Mouse (Mus musculus) cerebellum, postnatal 10 days (tissue): Measurements from ENCODE around the gene Senp3.

ENCODE experiments used
- DNase-seq, 2 experiments: peaks; one replicate each; pipeline ENCODE4 v3.0.0; 2021; ENCODE audit warnings: mixed read lengths in 2 of 2

The Senp3 gene

DNA sequence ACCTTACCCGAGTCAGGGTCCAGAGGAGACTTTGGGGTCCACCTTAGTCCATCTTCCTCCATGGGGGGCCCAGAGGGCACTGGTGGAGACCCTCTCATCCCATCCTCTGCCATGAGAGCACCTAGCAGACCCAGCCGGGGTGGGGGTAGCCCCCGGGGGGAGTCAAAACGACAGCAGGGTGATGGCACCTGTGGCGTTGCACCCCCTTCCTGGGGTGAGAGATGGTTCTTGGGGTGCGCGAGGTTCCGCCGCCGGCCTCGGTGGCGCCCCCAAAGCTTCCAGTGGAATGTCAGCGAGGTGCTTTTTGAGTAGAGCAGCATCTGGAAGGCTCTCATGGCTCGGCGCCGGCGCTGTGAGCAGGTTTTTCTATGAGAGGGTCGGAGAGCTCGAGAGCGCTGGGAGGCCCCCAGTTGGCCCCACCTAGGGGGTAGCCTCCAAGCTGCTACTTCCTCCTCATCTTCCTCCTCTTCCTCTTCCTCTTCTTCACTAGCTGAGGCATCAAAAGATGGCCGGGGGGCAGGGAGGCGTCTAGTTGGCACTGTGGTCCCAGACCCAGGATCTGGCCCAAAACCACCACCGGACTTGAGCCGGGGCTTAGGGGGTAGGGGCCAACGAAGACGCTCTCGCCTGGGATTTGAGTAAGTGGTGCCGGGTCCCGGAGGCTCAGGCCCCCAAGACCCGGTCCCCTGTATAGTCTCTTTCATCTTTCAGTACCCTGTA is 1.6 kb downstream of the Senp3 start:
- DNase-seq, result peak; percentile 29 to 38

DNA sequence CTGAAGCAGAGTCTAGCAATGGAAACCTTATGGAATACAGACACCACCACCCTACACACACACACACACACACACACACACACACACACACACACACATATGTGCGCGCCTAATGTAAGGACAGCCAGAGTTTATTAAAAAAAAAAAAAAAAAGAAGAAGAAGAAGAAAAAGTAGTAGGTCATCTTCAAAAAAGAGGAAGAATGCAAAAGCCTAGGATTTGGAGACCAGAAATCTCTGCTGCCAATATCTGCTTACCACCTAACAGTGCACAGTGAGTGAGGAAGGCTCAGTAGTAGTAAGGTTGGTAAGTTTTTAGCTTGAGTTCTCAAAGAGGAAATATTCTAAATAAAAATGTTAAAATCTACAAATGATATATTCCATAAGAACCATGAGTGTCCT is 2.7 kb downstream of the Senp3 start:
- no peak for DNase-seq

DNA sequence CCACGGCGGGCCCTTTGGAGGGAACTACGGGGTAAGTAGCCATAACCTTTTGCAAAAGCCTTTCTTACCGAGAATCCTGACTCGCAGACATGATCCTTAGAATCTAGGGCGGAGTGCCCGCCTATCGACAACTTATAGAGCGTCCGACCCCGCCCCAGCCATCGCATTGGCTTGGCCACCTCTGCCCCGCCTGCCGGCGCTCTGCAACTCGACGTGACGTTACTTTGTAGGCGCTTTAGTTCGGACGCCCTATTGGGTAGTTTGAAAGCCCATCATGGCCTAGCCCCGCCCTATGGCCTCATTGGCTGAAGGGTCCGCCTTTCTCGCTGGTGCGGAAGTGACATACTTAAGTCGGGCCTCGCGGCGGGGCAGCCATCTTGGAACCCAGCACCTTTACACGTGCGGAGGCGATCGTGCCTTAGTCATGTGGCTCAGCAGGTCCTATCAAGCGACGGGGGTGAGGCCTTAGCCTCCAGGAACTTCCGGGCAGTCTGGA is 9.6 kb downstream of the Senp3 start, which contains the start of gene Eif4a1:
Gene Eif4a1, minus strand, starts transcription at position 213 of the 496 bp plus-strand sequence.
- peak; percentile 99 to 100 for DNase-seq

DNA sequence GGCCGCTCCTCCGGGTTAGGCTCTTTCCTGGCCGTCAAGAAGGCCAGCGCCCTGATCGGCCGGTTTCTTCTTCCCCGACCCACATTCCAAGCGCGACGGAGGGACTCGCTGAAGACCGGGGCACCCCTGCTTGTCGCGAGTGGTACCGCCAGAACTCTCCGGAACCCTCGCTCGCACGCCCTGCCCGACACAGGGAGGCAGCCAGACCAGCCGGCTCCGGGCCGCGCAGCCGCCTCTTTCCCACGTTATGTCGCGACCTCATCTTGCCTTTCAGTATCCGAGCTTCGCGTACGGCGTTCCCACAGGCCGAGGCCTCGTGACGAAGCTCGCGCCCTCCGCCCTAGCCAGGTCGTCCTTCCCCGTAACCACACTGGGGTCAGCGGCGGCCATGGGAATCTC is 10.2 kb downstream of the Senp3 start:
- no peak for DNase-seq

DNA sequence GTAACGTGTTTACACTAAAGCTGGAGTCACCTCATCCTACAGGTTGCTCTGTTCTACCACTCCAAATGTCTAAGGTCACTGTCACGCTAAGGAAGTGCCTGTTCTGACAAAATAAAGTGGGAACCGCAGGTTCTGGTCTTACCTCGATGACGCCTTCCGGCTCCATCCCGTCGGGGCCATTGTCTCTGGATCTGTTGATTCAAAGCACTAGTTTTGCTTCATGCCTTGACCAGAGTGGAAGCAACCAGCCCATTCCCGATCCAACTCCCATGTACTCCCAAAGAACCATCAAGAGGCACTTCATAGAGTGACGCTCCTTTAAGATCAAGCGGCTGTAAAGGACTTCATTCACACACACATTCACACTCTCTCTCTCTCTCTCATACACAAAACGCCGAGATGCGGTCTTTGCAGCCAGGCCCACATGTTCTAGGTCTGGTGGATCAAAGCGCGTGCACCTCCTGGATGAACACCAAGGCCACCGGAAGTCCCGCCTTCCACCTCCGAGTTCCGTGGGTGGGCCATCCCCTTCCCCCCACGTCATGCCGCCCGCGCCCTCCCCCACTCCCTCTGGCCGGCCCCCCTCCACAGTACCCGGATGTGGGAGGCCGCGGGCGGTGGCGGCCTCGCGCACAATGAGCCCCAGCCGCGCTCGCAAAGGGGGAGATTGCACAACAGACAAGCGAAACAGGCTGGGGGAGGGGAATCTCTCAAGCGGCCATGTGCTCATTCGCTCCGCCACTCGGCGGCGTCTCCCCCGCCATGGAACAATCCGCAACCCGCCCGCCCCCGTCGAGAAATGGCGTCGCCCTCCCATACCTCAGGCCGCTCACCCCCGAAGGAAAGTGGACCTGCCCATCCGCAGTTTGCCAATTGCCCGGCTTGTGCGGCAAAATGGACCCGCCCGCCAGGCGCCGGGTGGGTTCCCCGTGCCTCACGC is 10.8 kb downstream of the Senp3 start:
- peak; percentile 99 for DNase-seq

DNA sequence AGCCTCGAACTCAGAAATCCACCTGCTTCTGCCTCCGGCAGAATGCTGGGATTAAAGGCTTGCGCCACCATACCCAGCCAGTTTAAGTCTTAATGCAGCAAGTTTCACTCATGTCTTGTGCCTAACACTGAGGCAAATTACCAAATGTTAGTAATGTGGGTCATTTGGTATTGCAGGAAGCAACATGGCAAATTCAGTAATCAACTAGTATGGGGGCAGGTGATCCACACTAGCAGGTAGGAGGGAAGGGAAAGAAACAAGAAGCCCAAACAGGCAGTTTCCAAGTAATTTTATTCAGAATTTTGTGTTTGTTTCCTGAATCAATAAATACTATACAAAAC is 15.2 kb downstream of the Senp3 start:
- DNase-seq, result no peak

DNA sequence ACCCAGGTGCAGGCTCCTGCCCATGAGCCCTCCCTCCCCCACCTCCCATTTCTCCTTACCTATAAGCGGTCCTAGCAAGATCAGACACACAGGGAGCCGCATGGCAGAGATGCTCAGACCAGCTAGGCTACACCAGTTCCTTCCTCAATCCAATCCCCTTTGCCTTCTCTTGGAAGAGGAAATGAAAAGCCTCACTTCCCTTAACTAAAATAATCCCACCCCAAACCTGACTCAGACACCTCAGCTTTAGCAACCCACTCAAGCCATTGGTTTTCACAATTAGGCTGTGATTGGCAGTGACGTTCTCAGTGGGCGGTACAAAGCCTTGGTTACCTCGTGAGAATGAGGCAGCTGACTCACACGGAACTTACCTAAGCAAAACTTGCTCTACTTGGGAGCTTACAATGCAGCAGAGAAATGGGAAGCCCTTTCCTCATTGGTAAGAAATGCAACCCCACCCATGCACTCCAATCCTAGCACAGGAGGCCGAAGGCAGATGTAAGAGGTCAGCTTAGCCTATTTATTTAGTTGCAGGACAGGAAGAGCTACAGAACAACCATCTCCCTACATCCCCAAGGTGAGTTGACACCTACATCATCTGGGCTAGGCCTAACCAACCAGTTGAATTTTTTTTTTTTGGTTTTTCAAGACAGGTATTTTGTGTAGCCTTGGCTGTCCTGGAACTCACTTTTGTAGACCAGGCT is 15.8 kb downstream of the Senp3 start, which contains the start of gene Cd68:
Gene Cd68, minus strand, starts transcription at position 193 of the 704 bp plus-strand sequence.
- DNase-seq, result peak in 1 of 2 experiments; percentile 35

DNA sequence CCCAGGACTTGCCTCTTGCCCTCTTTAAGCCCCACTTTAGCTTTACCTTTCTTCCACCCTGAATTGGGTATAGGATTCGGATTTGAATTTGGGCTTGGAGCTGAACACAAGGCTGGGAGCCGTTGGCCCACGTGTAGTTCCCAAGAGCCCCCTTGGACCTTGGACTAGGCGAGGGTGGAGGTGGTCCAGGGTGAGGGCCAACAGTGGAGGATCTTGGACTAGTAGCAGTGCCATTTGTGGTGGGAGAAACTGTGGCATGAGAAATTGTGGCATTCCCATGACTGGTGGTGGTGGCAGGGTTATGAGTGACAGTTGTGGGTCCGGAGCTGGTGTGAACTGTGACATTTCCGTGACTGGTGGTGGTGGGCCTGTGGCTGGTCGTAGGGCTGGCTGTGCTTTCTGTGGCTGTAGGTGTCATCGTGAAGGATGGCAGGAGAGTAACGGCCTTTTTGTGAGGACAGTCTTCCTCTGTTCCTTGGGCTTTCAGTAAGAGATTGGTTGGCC is 16.4 kb downstream of the Senp3 start:
- DNase-seq, result peak in 1 of 2 experiments; percentile 26

DNA sequence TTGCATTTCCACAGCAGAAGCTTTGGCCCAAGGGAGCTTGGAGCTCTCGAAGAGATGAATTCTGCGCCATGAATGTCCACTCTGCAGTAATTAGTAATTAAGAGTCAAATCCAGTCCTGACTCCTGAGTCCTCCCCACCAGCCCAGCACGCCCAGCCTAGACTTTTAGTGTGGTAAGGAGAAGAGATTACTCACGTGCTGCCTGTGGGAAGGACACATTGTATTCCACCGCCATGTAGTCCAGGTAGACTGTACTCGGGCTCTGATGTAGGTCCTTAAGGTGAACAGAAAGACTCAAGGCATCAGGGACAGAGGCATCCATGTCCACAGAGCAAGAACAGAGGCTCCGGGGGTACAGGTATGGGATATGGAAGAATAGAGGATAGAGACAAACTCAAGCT is 17.0 kb downstream of the Senp3 start:
- no peak for DNase-seq

DNA sequence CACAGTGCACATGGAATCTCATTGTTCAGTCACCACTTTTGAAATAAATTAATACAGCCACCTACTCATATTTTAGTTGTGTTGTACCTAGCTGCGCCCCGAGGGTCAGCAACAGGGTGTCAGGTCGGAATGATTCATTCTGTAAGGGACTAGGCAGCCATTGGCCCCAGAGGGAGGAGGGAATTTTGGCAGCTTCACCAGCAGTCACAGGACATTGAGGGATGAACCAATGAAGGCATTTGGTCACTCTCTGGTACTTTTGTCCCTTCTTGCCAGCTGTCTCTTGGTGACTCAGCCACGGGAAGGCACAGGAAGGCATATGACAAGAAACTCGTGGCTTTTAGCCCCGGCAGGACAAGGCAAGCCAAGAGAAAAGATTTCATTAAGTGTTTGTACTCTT is 18.1 kb downstream of the Senp3 start:
- peak in 1 of 2 experiments; percentile 34 for DNase-seq

DNA sequence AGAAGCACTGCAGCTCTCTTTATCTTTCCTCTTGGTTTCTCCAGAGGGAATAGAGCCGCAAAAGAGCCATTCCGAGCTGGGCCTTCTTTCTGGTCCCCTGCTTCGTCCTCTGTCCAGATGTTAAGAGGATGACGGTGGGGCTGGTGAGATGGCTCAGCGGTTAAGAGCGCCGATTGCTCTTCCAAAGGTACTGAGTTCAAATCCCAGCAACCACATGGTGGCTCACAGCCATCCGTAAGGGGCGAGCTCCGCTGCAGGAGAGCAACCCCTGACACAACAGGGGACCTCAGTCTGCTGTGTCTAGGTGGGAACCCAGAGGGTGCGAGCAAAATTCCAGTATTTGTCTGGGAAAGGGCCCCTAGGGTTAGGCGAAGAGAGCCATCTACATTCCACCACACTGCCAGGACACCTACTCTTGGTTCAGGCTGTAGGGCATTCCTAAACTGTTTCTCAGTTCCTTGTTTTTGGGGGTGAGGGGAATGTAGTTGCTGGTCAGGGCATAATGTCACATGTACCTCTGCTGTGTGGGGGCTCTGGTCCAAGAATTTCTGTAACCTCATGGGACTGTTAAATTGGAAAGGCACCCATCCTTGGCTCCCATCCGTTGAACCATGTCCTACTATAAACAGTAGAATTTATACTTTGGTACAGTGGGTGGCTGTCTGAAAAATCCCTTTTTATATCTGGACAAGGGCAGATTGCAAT is 18.8 kb downstream of the Senp3 start:
- DNase-seq, result peak; percentile 41 to 54

DNA sequence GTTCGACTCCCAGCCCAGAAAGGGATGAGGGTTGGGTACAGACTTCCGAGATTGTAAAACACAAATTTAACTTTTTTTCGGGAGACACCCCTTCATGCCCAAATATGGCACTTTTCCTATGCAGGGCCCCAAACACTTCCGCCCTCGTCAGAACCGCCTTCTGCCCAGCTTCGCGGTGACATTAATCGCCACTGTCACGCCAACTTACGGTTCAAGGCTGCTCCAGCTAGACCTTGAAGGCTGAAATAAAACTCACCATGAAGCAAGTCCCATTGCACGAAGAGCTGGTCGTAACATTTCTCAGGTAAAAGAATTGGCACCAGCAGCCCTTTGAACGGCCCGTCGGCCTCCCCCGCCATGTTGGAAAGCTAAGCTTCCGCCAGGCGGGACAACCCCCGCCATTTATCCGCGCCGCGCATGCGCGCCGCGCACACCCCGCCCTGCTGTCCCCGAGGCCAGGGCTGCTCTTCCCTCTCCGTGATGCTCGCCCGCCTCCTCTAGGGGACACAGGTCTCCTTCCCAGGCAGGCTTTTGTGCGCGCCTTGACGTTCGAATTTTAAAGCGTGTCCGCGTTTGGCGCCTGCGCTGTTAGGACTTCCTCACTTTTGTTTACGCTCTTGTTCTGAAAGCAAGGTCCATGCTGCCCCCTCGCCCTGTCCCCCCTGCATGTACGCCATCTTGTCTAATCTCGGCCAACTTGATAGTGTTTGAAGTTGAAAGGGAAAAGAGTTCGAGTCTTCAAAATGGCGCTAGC is 19.5 kb downstream of the Senp3 start, which contains the start of gene Mpdu1:
Gene Mpdu1, minus strand, starts transcription at position 430 of the 754 bp plus-strand sequence.
- peak; percentile 94 to 97 for DNase-seq

DNA sequence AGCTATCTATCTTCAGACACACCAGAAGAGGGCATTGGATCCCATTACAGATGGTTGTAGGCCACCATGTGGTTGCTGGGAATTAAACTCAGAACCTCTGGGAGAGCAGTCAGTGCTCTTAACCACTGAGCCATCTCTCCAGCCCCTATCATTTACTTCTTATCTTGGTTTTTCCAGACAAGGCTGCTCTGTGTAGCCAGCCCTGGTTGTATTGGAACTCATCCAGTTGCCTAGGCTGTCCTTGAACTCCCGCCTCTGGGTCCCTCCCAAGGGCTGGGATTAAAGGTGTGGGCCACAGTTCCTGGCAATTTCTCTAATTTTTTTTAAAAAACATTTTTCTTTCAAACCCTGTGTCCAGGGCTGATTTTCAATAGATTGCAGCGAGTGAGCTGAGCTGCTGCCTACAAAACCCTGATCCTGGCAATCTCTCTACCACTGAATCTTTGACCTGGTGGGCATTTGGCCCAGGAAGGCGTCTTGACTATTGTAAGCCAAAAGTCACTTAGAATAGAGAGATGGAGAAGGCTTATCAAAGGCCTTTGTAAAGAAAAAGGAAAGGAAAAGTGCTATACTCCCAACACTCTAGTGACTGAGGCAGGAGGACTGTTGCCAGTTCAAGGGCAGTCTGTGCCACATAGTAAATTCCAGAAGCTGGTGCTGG is 20.5 kb downstream of the Senp3 start:
- peak; percentile 41 to 50 for DNase-seq

DNA sequence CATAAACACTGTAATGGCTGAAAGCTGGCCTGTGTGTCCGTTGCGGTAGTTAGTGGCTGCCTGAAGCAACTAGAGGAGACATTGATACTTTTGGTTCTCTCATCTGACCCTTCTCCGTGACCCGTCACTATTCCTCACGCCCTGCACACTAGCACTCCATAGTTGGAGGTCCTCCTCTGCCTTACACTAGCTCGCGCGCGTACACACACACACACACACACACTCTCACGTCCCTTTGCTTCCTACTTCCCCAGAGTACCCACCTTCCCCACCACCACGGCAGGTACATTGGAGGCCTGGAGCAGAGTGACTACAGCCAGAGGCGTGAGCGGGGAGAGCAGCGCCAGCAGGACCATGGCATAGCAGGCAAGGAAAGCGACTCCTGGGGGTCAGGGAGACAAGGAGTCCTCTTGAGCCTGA is 24.4 kb downstream of the Senp3 start:
- no peak for DNase-seq

DNA sequence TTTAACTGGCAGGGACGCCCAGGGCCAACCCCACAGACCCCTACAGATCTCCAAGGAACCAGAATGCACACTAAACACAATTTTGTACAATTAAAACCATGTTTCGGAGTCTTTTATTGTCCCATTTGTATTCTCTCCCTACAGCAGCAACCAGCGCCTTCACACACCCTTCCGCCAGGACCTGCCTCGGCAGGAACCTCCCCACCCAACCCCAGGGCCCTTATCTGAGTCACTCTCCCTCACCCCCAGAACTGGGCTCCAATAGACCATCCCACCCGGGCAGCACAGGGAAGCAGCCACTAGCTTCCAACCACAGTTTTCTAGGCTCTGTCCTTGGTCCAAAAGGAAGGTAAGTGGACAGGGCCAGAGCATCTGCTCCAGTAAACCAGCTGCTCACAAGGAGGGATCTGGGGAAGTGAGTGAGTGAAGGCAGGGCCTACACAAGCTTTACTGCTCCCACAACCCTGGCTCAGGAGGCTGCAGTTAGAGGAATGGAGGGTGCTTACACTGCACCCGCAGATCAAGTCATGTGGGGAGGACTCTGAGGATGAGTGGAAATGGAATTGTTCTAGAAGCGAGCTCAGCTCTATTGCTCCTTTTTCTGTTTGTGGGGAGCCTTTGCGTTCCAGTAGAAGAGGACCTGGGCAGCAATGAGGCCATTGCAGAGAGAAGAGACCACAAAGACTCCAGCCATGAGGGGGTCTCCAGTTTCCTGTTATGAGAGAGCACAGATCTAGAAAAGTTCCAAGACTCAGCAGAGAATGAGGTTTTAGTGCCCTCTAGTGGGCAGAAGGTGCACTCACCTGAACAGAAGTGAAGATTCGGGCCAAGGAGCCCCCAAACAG is 25.0 kb downstream of the Senp3 start:
- peak; percentile 75 to 82 for DNase-seq

DNA sequence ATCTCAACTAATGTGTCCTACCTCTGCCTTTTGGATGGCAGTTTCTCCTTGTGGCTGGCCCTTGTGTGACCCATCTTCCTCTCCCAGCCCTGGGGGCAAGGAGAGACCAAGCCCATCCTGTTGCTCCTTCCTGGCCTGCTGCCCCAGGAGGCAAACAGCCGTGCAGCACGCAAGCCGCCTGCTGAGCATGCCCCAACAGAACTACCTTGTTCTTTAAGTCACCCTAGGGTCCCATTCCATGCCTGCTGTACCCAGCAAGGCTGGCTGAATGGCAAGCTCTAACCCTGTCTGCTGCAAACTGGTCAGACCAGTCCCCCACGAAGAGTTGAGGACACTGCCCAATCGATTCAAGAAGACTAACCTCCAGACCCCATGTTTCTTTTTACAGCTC is 25.8 kb downstream of the Senp3 start:
- DNase-seq, result no peak

DNA sequence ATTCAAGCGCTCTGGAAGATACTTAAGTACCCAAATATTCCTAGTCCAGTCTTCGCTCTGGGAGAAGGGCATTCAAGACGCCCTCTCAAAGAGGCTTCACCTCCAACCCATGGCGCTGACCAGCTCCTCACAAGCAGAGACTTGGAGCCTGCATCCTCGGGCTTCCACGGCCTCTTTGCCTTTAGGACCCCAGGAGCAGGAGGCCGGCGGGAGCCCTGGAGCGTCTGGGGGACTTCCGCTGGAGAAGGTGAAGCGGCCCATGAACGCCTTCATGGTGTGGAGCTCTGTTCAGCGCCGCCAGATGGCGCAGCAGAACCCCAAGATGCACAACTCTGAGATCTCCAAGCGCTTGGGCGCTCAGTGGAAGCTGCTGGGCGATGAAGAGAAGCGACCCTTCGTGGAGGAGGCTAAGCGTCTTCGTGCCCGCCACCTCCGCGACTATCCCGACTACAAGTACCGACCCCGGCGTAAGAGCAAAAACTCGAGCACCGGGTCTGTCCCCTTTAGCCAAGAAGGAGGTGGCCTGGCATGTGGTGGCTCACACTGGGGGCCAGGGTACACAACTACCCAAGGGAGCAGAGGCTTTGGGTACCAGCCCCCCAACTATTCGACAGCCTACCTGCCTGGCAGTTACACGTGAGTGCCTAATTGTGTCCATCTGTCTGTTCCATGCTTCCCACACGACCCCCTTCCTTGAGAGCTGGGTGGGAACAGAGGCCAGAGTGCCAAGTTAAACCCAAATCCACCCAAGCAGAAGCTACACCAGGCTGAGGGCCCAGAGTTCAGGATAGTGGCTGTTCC is 26.4 kb downstream of the Senp3 start, which contains the start of gene Sox15:
Gene Sox15, plus strand, starts transcription at position 51 of the 801 bp plus-strand sequence.
- peak; percentile 85 to 86 for DNase-seq

DNA sequence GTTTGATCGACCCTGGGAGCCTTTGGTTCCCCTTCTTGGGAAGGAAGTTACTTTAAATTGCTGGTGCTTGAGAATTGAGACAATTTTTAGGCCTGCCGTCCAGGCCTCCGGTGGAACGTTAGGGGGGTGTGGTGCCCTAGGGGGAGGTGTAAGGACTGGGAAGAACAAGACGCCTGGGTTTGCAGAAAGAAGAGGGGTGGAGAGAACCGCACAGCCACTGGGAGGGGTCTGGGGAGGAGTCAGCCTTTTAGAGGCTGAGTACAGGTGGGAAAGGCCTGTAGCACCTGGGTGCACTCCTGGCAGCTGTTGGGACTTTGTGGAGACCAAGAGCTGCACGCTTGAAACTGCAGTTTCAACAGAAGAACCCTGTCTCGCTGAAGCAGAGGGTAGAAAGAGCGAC is 27.1 kb downstream of the Senp3 start:
- DNase-seq, result no peak

DNA sequence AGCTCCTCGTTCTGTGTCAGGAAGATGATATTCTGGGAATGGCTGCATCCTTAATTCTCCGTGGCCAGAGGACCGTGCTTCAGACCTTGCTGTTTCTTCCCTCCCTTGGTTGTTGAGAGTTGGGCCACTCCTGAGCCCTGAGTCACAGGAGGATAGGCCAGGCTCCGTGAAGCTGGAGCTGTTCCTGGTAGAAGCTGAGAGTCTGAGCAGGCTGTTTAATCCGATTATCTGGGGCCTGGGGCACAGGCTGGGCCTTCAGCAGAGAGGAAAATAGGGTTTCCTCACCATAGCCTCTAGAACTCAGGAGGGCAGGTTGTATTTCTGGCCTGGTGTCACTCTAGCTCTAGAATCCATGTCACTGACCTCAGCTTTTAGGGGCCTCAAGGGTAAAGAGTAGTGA is 28.5 kb downstream of the Senp3 start:
- DNase-seq, result no peak
